Mouse (Mus musculus) heart, adult 2 months (tissue): ENCODE data around the gene Hspa2.

ENCODE experiments used
- CTCF ChIP-seq: fragments of 200-600 bp; IDR thresholded peaks from 2 replicates; pipeline ENCODE4 v1.8.1; 2022; ENCODE audit warnings: antibody characterized with exemption, mild to moderate bottlenecking, moderate library complexity
- EP300 ChIP-seq: fragments of 200-500 bp; IDR thresholded peaks from 2 replicates; pipeline ENCODE4 v1.6.1; 2011; ENCODE audit warnings: low read depth, low read length, control low read depth; ENCODE audit not compliant: insufficient read depth
- POLR2A ChIP-seq: fragments of 200-500 bp; IDR thresholded peaks from 2 replicates; pipeline ENCODE4 v1.6.1; 2011; ENCODE audit warnings: mild to moderate bottlenecking, low read depth, low read length, control low read depth; ENCODE audit not compliant: insufficient read depth

DNA sequence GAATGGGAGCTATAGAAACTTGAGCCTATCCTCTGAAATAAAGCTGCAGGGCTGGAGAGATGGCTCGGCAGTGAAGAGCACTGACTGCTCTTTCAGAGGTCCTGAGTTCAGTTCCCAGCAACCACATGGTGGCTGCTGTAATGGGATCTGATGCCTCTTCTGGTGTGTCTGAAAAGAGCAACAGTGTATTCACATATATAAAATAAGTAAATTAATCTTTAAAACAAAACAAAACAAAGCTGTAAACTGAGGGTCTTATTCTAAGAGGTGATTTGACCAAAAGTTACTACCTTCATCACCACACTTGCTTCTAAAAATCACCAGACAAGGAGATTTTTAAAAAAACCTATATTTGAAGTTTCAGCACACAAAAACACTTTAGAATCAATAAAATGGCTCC is 43.1 kb upstream of the Hspa2 start:
- TF ChIP-seq EP300 (no peak), POLR2A (no peak), CTCF (no peak)
